Mouse (Mus musculus): Measurements from ENCODE around the gene Gm21541.
"Not testable (repeated sequence)": the region's sequence is repeated elsewhere in the genome, so short reads cannot be mapped to it uniquely, and the experiment has no call there.

Gene Gm21541

DNA sequence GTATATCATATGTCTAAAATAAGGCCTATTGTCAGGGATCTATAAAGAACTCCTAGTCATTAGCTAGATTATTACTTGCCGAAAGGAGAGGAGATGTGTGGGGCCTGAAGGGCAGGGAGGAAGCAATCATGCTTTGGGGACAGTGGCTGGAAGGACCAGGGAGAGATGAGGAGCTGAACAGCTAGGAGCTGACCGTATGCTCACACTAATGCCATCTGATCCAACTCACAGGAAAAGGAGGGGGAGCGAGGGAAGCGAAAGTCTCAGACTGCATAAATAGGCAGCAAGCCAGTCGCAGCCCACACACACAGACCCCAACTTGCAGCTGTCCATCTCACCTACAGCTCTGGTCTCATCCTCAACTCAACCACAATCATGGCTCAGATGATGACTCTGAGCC, at the start of gene Gm21541:
Gm21541 (plus strand) TSS at position 301 of the 400 bp plus-strand sequence.
- DNase-seq = not testable (repeated sequence)

DNA sequence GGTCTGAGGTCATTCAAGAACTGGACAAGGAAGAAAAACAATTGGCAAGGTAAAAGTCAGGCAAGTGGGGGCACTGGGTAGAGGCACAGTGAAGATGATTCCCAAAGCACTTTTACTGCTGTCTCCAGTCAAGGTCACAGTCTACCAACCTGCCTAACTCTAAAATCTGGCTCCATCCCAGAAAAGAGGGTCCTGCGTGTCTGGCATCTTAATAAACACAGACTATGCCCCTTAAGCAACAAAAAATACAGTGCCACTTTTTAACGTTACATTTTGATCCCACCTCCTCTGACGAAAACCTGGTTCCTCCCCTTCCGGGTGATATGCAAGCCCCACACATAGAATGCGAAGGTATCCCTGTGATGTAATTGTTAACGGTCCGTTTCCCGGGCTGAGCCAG, 37.9 kb downstream of the Gm21541 start, which contains the start of gene Gm20878:
Gm20878 (plus strand) TSS at position 301 of the 400 bp plus-strand sequence.
- DNase-seq = not testable (repeated sequence)

All from cerebellum, adult 11-12 months (tissue).